Mouse (Mus musculus) CD4-positive helper T cell, adult 2 months (primary cell): ENCODE measurements at regions not wholly inside any gene's neighbourhood (a gene's known extent, or its start where the extent isn't known, plus 50 kb on each side); places are given as distances from the start of the nearest gene placed in this dataset.

Experiments
- DNase-seq: peaks from one replicate; pipeline ENCODE4 v3.0.0-alpha.2; 2012; ENCODE audit warnings: low read depth, missing footprints, low spot score

DNA sequence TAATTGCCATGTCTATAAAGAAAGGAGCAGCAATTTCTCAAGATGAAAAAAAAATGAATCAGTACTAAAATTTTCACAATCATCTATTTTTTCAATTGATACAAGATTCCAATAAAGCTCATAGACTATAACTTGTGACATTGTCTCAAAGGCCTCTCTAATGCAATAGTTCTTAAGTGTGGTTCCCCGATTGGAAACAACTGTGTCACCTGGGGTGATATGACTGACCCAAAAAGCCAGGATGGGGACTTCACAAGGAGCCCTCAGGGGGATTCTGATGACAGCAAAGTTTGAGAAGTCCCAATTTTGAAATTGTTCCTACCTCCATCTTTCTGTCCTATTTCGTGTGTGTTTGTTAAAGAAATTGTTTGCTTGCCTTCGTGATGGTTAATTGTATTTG is 143.3 kb upstream of the Fndc3a start:
- no peak for DNase-seq

DNA sequence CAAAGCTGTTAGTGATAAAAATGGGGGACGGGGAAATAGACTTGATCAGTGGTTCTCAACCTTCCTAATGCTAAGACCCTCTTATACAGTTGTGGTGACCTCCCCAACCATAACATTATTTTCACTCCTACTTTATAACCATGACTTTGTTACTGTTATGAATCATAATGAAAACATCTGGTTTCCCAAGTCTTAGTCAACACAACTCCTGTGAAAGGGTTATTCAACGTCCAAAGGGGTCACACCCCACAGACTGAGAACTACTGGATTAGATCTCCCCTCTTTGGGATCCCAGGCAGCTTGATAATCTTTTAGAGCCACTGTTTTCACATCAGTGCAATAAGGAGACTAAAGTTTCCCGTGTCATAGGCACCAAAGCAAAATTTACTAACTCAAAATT is 141.1 kb upstream of the Fndc3a start:
- DNase-seq: no peak

DNA sequence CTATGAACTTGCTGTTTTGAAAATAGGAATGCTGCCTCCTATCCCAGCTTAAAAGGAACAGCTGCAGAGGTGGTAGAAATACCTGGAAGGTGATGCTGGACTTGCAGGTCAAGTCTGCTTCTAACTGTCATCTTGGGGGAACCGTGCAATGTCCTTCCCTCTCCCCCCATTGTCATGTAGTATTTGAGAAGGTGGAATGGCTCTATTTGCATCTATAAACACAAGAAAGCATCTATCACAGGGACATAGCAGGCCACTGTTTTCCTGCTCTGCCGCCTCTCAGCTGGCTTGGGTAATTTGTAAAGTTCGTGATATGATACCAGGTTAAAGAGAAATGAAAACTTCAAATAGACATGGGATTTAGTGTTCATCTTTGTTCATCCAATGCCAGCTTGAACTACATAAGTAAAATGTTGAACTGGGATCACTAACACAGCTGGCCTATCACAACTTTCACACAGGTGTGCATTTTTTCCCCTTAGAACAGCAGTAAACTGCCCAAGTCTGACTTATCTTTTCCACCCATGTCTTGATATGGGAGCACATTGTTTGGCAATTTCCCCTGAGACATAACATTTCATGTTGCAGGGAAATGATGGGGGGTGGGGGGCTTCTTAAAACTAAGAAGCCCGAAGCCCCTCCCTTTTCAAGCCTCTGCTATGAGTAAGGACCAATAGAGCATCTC is 138.6 kb upstream of the Fndc3a start:
- no peak for DNase-seq

DNA sequence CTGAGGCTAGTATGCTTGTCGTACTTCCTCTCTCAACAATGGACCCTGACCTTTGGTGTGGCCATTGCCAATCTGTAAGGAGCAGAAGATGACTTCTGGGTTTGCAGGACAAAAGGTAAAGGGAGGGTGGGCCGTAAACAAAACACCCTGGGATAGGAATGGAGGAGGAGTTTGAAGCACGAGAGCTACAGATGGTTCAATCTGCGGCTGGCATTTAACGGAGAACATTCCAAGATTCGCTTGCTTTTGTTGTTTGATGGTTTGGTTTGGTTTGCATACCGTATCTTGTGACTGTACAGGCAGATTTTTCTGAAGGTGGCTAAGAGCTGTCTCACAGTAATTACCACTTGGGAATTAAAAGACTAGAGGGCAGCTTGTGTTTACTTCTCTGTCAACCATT is 137.7 kb upstream of the Fndc3a start:
- no peak for DNase-seq

DNA sequence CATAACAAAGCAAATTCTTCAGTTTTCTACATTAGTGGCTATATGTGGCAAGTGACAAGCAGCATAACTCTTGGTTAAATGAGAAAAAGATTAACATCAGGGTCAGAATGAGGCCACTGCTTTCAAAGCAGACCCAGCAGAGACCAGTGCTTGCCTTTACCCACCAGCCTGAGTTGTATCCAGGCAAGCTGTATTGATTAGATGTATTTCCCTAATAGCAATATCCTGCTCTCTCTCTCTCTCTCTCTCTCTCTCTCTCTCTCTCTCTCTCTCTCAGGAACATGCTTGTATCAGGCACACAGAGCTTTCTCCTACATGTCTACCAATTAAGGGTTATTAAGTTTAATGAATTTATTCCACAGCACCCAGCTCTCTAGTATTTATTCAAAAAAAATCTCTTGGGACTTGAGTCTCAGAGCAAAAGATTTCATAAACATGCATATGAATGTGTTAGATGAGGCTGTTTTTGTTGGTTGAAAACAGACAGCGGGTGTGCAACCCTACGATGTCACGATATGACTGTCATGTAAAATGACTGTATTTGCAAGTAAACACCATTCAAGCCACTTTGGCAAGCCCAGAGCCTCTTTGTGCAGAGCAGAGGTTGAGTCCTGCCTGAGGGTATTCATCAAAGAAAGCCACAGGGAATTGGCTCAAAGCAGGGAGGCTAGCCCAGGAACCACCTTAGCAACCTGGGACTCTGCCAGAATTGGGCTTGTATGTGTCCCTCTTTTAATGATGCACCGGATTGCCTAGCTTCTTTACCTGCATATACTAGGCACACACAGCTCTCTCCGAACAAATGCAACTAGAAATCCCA is 136.0 kb upstream of the Fndc3a start:
- no peak for DNase-seq

DNA sequence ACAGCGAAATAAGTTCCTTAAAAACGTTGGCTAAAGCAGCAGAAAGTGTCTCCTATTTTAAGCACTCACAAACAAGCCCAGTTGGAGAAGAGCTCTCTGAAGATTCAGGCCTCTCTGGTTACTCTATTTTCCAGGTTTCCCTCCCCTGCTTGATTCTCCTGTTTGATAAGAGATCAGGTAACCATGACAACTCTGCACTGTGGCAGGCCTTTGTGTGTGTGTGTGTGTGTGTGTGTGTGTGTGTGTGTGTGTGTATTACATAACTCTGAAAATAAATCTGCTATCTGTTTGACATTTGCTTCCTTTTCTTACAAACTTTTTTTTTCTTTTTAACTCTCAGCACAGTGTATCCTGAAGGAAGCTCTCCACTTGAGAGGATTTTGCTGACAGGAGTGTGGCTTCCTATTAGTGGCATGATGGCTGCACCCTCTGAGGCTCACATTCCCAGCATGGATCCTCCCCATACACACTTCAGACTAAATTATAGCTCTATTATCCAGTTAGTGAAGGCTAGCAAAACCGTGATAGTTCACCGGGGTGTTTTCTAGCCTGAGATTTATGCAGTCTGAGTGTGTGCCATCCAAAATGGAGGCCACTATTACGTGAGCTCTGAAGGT is 135.1 kb upstream of the Fndc3a start:
- DNase-seq: no peak

DNA sequence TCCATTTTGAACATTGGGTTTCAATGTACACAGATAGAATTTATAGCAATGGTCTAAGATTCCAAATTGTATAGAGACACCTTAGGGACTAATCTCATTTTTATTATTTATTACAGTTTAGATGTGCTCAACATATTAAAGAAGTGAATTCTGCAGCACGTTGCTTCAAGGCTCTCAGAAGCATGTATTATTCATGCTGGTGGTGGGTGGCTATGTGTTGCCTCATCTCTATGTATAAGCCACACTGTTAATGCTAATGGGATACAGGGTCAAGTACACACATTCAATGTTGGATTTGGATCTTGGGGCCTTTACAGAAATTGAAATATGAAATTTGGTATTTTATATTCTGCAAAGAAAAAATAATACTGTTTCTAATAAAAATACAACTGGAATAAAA is 131.9 kb upstream of the Fndc3a start:
- no peak for DNase-seq

DNA sequence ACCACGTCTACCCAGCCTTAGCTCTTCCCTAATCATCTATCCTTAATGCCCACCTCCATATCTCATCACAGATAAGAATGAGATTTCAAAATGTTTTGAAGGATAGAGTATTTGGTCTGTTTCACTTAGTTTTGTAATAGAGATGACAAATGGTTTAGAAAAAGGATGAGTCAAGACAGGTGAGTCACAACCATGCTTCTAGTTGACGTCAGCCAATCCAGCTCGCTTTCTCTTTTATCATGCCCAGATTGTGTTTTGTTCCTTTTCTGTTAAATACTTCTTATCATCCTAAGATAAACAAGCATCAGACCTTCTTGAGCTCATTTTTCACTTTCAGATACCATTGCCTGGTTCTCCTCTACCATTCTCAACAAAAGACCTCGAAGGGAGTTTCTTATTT is 125.4 kb upstream of the Fndc3a start:
- no peak for DNase-seq

DNA sequence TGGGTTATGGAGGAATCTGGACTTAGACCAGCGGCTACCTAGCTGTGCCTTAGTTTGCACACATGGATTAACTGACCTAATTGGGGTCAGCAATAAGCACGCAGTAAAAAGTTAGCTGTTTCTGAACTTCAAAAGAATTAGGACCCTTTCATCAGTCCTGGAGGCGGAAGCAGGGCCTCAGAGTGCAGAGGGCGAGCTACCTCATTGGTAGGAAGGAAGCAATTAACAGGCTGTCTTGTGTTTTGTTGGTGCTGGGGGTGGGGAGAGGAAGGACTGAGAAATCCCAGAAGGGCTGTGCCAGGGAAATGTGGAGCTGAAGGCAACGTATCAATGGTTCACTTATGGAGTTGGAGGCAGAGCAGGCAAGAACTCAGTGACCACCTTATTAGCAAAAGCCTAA is 119.5 kb upstream of the Fndc3a start:
- DNase-seq: no peak

DNA sequence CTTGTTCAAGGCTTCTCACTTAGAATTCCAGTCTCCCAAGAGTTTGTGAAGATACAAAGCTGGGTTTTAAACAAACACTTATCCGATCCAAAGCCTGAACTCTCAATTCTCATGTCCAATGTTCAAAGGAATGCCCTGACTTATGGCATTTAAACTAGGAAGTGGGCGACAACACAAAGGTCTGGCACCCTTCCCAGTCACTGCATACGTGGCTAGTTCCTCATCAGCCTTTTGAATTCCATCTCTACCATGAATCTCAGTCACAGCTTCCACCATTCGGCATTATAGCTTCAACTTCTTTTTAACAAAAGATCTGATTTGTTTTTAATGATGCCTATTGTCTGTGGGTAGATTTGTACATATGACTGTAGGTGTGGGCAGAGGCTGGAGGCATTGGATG is 115.7 kb upstream of the Fndc3a start:
- no peak for DNase-seq

DNA sequence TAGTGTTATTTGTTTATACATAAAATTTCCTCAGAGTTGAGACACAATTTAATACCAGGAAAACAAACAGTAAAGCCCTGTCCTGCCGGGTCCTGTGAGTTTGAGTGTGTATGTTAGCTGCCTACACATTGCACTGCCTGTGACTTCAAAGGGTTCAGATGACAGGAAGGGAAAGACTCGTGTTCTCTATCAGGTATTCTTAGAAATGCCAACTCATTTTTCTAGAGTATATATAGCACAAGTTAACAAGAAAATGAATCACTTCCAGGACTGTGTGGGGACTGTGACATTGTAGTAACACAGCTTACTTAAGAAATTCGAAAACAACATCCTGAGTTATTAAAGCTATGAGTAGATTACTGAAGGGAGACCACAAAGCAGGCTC is 112.4 kb upstream of the Fndc3a start:
- peak; percentile 61 for DNase-seq

DNA sequence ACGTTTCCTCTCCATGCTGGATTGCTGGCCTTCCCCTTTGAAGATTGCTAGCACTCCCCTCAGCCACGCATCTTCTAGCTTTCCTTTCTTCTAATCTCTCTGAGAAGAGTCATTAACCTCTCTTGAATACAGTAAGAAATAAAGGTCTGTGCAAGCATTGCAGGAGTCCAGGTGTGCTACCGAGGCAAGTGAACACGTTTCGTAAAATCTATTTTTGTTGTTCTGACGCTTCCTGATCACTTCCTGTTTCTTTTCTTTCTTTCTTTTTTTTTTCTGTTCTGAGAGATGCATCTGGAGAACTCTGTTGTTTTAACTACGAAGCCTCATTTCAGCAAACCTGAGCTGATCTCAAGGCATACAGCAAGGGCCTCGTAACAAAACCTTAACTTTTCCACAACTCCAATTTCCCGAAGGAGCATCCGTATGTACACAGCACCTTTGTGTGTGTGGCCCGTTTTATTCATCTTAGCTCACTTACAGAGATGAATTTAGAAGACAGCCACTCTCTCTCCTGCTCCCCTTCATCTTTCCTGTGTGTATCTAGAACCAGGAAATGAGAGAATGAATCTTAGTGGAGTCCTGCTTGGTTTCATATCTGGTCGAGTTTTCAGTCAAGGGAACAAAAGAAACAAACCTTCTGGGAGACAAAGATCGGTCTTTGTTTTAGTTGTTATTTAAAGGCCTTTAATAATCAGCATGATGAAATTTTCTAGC is 111.9 kb upstream of the Fndc3a start:
- DNase-seq: peak; percentile 45

DNA sequence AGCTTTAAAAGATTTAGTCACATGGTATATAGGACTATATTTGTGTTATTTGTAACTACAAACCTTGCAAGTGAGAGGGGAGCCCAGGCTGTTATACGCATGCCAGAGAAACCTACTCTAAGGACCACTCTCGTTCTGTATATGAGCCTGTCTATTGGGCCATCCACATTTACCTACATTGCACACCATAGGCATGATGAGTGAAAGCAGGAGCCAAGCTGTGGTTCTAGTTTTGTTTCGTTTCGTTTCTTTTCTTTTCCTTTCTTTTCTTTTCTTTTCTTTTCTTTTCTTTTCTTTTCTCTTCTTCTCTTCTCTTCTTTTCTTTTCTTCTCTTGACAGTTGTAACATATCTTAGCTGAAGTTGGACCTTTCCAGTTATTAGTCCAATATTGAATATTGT is 109.2 kb upstream of the Fndc3a start:
- DNase-seq: no peak

DNA sequence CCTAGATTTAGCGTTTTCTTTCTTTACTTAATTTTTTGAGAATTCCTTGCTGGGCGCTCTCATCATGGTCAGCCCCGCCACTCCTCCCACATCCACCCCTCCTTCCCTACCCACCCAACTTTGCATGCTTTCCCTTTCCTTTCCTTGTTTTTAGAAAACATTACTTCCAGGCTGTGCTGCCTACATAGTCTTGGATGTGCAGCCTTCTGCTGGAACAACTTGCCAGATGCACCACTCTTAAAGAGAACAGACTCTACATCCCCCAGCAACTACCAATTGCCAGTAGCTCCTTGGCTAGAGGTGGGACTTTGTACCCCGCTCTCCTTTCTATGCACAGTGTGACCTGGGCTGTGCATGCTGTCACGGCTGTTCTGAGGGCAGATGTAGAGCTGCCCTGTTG is 108.0 kb upstream of the Fndc3a start:
- no peak for DNase-seq

DNA sequence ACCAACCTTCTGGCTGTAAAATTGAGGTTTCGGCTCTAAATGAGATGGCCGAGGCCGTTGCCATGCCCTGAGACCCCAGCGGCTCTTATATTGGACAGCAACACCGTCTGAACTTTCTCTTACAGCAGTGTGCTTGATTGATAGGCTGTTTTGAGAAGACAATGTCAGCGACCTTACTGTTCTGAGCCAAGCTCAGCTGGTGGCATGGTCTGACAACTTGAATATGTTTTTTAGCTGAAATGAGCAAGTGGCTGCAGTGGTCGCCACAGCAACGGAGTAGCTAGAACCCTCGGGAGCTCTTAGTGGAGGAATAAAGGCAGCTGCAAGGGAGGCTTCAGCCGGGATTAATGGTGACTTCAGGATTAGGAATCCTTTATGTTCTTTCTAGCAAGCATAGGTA is 107.0 kb upstream of the Fndc3a start:
- DNase-seq: no peak

DNA sequence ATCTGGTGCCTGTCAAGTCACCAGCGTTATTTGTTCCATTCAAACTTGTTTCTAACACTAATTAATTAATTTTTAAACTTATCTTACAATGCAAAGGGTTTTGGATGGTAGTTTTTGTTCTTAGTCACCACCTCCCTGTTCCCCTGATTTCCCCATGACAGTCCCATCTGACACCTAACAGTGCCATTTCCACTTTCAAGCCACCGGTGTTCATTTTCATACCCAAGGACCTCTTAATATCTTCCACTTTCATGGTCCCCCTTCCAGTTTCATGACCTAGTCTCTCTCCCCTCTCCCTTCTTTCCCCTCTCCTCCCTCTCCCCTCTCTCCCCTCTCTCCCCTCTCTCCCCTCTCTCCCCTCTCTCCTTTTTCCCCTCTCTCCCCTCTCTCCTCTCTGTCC is 99.3 kb upstream of the Fndc3a start:
- no peak for DNase-seq

DNA sequence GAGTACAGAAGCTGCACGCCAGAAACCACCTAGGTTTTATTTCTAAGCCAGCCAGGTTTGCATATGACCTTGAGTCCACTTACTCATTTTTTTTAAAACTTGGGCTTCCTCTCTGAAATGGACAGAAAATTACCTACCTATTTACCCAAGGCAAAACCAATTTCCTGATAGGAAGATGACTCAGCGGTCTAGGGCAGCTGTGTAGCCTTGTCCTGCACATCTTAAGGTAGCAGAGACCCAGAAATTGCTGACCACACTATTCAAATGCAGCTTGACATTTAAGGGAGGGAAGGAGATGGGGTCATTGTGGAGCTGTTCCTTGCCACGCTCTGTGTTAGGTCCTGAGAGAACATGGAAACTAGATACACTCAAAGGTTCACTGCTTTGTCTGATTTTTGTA is 98.1 kb upstream of the Fndc3a start:
- no peak for DNase-seq

DNA sequence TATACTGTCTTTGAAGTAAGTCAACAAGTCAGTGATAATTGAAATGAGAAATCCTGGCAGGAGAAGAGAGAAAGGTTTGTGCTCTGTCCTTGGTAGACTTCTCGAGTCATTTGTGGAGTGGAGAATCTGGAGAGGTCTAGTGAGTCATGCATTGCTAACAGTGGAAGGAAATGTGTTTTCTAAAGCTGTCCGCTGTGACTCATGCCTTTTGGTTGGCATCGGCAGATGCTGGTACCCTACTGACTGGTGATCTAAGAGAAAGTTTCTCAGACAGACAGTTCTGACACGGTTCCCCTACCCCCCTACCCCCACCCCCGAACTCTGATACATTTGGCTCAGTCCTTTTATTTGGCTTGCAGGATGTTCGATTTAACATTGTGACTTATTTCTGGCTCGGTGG is 97.5 kb upstream of the Fndc3a start:
- no peak for DNase-seq

DNA sequence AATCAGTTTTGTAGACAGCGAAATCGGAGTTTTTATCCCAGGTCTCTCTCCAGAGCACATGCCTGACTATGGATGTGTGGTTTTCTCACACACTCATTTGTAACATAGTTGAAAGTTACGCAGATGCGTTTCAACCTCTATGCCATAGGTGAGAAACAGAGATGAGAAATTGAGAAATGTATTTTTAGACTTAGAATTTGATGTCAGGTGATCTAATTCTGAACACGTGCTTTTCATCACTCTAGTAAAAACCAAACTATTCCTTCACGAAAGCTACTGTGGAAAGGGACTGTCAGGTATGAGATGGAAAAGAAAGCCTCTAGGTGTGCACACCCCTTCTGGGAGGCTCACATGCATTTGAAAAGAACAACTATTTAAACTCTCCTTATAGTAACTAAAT is 96.8 kb upstream of the Fndc3a start:
- DNase-seq: no peak

DNA sequence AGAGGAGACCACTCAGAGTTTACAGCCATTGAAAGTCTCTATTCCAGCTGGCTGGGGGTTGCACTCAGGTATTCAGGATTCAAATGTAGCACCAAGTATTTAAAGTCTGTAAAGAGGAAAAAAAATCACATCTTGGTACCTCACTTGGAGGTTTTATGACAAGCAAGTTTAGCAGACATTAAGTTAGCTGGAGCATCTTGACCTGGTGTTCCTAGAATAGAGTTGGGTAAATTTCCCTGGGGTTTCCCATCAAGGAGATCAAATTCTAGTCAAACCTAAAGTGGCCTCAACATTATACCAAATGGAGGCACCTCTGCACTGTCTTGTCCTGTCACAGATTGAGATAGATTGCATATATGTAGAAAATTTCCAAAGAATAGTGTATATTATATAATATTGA is 93.8 kb upstream of the Fndc3a start:
- no peak for DNase-seq

DNA sequence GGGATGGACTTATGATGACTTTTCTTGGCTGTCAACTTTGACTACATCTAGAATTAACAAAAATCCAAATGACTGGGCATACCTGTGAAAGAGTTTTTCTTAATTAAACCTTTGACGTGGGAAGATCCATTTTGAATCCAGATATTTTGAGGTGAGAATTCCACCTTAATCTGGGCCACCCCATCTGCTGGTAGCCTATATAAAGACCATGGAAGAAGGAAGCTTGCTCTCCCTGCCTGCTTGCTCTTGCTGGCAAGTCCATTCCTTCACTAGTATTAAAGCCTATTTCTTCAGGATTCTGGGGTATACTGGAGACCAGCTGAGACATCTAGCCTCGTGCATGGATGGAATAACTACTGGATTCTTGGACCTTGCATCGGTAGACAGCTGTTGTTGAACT is 80.9 kb upstream of the Fndc3a start:
- DNase-seq: no peak

DNA sequence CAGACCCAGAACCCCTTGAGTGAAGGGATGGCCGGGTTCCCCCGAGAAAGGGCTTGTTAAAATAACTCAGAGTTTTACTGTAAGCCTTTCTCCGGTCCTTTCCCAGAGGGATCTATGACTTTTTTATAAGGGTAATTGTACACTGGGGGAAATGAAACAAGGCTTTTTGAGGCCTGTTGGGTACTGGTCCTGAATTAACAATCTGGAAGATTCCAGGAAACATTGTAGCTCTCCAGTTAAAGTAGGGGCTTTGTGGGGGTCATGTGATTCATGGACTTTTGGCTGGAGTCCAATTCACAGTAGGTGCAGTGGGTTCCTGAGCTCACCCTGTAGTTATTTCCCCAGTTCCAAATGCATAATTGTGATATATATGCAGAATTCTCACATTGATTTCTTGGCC is 77.1 kb upstream of the Fndc3a start:
- no peak for DNase-seq
